Mouse (Mus musculus) liver, embryonic 15.5 days (tissue): Measurements from ENCODE around the gene Taf6l. TPM values are rescaled to one million over a fixed set of nuclear protein-coding genes. Genes with fewer than 3 reads are reported as not detected.
"Not testable (repeated sequence)": the region's sequence is repeated elsewhere in the genome, so short reads cannot be mapped to it uniquely, and the experiment has no call there.

ENCODE experiments used
- ATAC-seq: fragments of 200-750 bp; cut with Nextera tagmentation; 2 replicates; pipeline ENCODE4 v1.8.0; 2017; ENCODE audit warnings: moderate number of reproducible peaks, mild to moderate bottlenecking, moderate library complexity; ENCODE audit not compliant: insufficient read depth
- H3K27ac ChIP-seq: fragments of 300-500 bp; sonication (generic); replicated peaks from 2 replicates; pipeline ENCODE4 v1.5.1; 2015; ENCODE audit warnings: mild to moderate bottlenecking, inconsistent platforms
- H3K27me3 ChIP-seq: fragments of 300-500 bp; sonication (generic); 2 replicates; pipeline ENCODE4 v1.6.1; 2015; ENCODE audit warnings: mild to moderate bottlenecking, inconsistent platforms
- H3K36me3 ChIP-seq: fragments of 300-500 bp; sonication (generic); replicated peaks from 2 replicates; pipeline ENCODE4 v1.6.1; 2015; ENCODE audit warnings: moderate library complexity, mild to moderate bottlenecking, inconsistent platforms
- H3K4me1 ChIP-seq: fragments of 300-500 bp; sonication (generic); replicated peaks from 2 replicates; pipeline ENCODE4 v1.6.1; 2015; ENCODE audit warnings: inconsistent platforms
- H3K4me2 ChIP-seq: fragments of 300-500 bp; sonication (generic); 2 replicates; pipeline ENCODE4 v1.6.1; 2015; ENCODE audit warnings: moderate library complexity, mild to moderate bottlenecking, inconsistent platforms
- H3K4me3 ChIP-seq: fragments of 300-500 bp; sonication (generic); replicated peaks from 2 replicates; pipeline ENCODE4 v1.5.1; 2015; ENCODE audit warnings: mild to moderate bottlenecking, inconsistent platforms
- H3K9ac ChIP-seq: fragments of 300-500 bp; sonication (generic); 2 replicates; pipeline ENCODE4 v1.6.1; 2015; ENCODE audit warnings: moderate library complexity, mild to moderate bottlenecking, inconsistent platforms
- H3K9me3 ChIP-seq: fragments of 300-500 bp; sonication (generic); replicated peaks from 2 replicates; pipeline ENCODE4 v1.6.1; 2016; ENCODE audit warnings: inconsistent platforms
- WGBS: fragments of 180-500 bp; shearing (Covaris S2); methylation state at CpG from one replicate; pipeline ENCODE4 v1.1.7; 2015; ENCODE audit warnings: mixed read lengths; ENCODE audit not compliant: insufficient replicate concordance; 5-methylcytosine and 5-hydroxymethylcytosine counted together
- microRNA-seq: library from miRNA; unstranded; fragments of <30 nt; microRNA quantifications from one replicate; pipeline ENCODE4, GENCODE M21; 2016
- polyA plus RNA-seq: library from polyadenylated mRNA; unstranded; fragments of >200 nt; fragmentation: Nextera tagmentation; extraction: Ambion mirVana; gene quantifications from 2 replicates; pipeline ENCODE4 v1.2.1, GENCODE M21; 2015

The Taf6l gene
- polyA plus RNA-seq, 1 experiment from 2014 or later, result 13.2 TPM

- Histone ChIP-seq H3K36me3 (peaks cover 32% of the 10 kb centered on the region), H3K4me3 (peak within 1 kb of the TSS; percentile 80), H3K9ac (peak within 1 kb of the TSS; percentile 70), H3K4me2 (peak within 1 kb of the TSS; percentile 84), H3K27ac (peak within 1 kb of the TSS; percentile 77), H3K4me1 (peaks cover 21% of the 10 kb centered on the region), H3K27me3 (peaks cover 6% of the 10 kb centered on the region), H3K9me3 (no peaks in the 10 kb centered on the region)
- ATAC-seq, result peak; percentile 87
- WGBS, result under 1% methylated on average over 32 of the region's 32 CpGs
Observed at GRCm38 (mm10) chr19:8735389-8736159, 50.6 kb downstream of the Taf6l start, which contains the start of gene Wdr74. Wdr74 (plus strand) TSS chr19:8735827.

GRCm38 (mm10) chr19:8734334-8734733 lies 51.9 kb downstream of the Taf6l start:
- Histone ChIP-seq H3K4me2 (no peak overlapping the region), H3K27ac (no peak overlapping the region), H3K4me1 (peaks cover 18% of the 10 kb centered on the region), H3K9me3 (no peaks in the 10 kb centered on the region), H3K4me3 (no peak overlapping the region), H3K9ac (no peak overlapping the region), H3K27me3 (peaks cover 6% of the 10 kb centered on the region), H3K36me3 (peaks cover 20% of the 10 kb centered on the region)
- ATAC-seq, result no peak
- 33% methylated on average over 3 of the region's 3 CpGs for WGBS

GRCm38 (mm10) chr19:8728335-8729099 lies 57.7 kb downstream of the Taf6l start:
- WGBS, result 44% methylated on average over 3 of the region's 3 CpGs
- Histone ChIP-seq H3K36me3 (peaks cover 32% of the 10 kb centered on the region), H3K4me1 (peaks cover 28% of the 10 kb centered on the region)
- not testable (repeated sequence) for H3K9me3 ChIP-seq, H3K27me3 ChIP-seq, ATAC-seq, H3K9ac ChIP-seq, H3K4me2 ChIP-seq, H3K4me3 ChIP-seq, H3K27ac ChIP-seq

- Histone ChIP-seq H3K9me3 (no peaks in the 10 kb centered on the region), H3K9ac (no peak overlapping the region), H3K4me1 (peaks cover 28% of the 10 kb centered on the region), H3K36me3 (peaks cover 32% of the 10 kb centered on the region), H3K27ac (peak overlapping the region; percentile 64), H3K27me3 (0 out of 2 replicates have a peak, but pooled peaks cover under 1% of the 10 kb centered on the region), H3K4me2 (no peak overlapping the region), H3K4me3 (no peak overlapping the region)
- 9% methylated on average over 5 of the region's 5 CpGs for WGBS
- ATAC-seq, result no peak
Observed at GRCm38 (mm10) chr19:8727495-8728114, 58.6 kb downstream of the Taf6l start.

GRCm38 (mm10) chr19:8726609-8727390 lies 59.4 kb downstream of the Taf6l start:
- Histone ChIP-seq H3K9ac (no peak overlapping the region), H3K27me3 (no peaks in the 10 kb centered on the region), H3K9me3 (no peaks in the 10 kb centered on the region), H3K4me3 (no peak overlapping the region), H3K4me2 (no peak overlapping the region), H3K36me3 (peaks cover 32% of the 10 kb centered on the region), H3K27ac (no peak overlapping the region), H3K4me1 (peaks cover 32% of the 10 kb centered on the region)
- 24% methylated on average over 3 of the region's 3 CpGs for WGBS
- ATAC-seq, result no peak

GRCm38 (mm10) chr19:8725081-8725613 lies 61.1 kb downstream of the Taf6l start:
- ATAC-seq, result no peak
- Histone ChIP-seq H3K4me3 (peak overlapping the region; percentile 72), H3K4me2 (peak overlapping the region; percentile 74), H3K36me3 (peaks cover 32% of the 10 kb centered on the region), H3K27ac (peak overlapping the region; percentile 99), H3K27me3 (no peaks in the 10 kb centered on the region), H3K9ac (peak overlapping the region; percentile 82), H3K9me3 (no peaks in the 10 kb centered on the region), H3K4me1 (peaks cover 46% of the 10 kb centered on the region)
- WGBS, result 25% methylated on average over 4 of the region's 4 CpGs

Small RNA genes within 50 kb of the gene (microRNA-seq; reads per million reads assigned to microRNA genes)
- 1.0 reads per million for gene Mir6992

Other genes starting within 250 kb of the Taf6l start
- gene Slc22a8, start 195.2 kb downstream of the Taf6l start, polyA plus RNA-seq, result 2.1 and 2.3 TPM in 2 replicates
- gene Slc22a6, start 168.4 kb downstream of the Taf6l start, polyA plus RNA-seq, result 0.02 TPM in 1 of 2 replicates, not detected in the other
- gene Chrm1, start 122.6 kb downstream of the Taf6l start, polyA plus RNA-seq, result 0.02 TPM in 1 of 2 replicates, not detected in the other
- gene Slc3a2, start 63.0 kb downstream of the Taf6l start, polyA plus RNA-seq, result 124 and 132 TPM in 2 replicates
- 48.8 and 53.0 TPM in 2 replicates for gene Wdr74, start 50.6 kb downstream of the Taf6l start, polyA plus RNA-seq
- 0.43 and 0.62 TPM in 2 replicates for gene 1700092M07Rik, start 45.7 kb downstream of the Taf6l start, polyA plus RNA-seq
- 53.5 and 53.8 TPM in 2 replicates for gene Stx5a, start 45.0 kb downstream of the Taf6l start, polyA plus RNA-seq
- 81.2 and 91.6 TPM in 2 replicates for gene Nxf1, start 29.3 kb downstream of the Taf6l start, polyA plus RNA-seq
- 53.8 and 57.3 TPM in 2 replicates for gene Tmem223, start 15.4 kb downstream of the Taf6l start, polyA plus RNA-seq
- 90.5 and 96.9 TPM in 2 replicates for gene Tmem179b, start 11.9 kb downstream of the Taf6l start, polyA plus RNA-seq
- 55.5 and 65.7 TPM in 2 replicates for gene Polr2g, start 12.2 kb upstream of the Taf6l start, polyA plus RNA-seq
- 1.2 and 1.3 TPM in 2 replicates for gene Zbtb3, start 16.1 kb upstream of the Taf6l start, polyA plus RNA-seq
- gene Ttc9c, start 32.9 kb upstream of the Taf6l start, polyA plus RNA-seq, result 22.4 and 22.5 TPM in 2 replicates
- 2.2 and 2.6 TPM in 2 replicates for gene Hnrnpul2, start 33.6 kb upstream of the Taf6l start, polyA plus RNA-seq
- not detected in 2 replicates for gene AC129217.1, start 43.4 kb upstream of the Taf6l start, polyA plus RNA-seq
- gene Bscl2, start 51.0 kb upstream of the Taf6l start, polyA plus RNA-seq, result 29.8 and 33.1 TPM in 2 replicates
- gene Gng3, start 52.8 kb upstream of the Taf6l start, polyA plus RNA-seq, result 0.43 and 0.50 TPM in 2 replicates
- 0.15 TPM in 2 replicates for gene Lrrn4cl, start 64.4 kb upstream of the Taf6l start, polyA plus RNA-seq
- gene Ubxn1, start 85.1 kb upstream of the Taf6l start, polyA plus RNA-seq, result 90.4 and 96.5 TPM in 2 replicates
- gene Uqcc3, start 94.5 kb upstream of the Taf6l start, polyA plus RNA-seq, result 29.6 and 29.8 TPM in 2 replicates
- gene Lbhd1, start 97.3 kb upstream of the Taf6l start, polyA plus RNA-seq, result 22.5 and 42.9 TPM in 2 replicates
- not detected in 2 replicates for gene Gm49403, start 97.5 kb upstream of the Taf6l start, polyA plus RNA-seq
- gene 1810009A15Rik, start 102.4 kb upstream of the Taf6l start, polyA plus RNA-seq, result 46.8 and 49.0 TPM in 2 replicates
- gene Gm49416, start 102.5 kb upstream of the Taf6l start, polyA plus RNA-seq, result 0.29 TPM in 1 of 2 replicates, not detected in the other
- gene Ints5, start 106.6 kb upstream of the Taf6l start, polyA plus RNA-seq, result 21.6 and 26.2 TPM in 2 replicates
- 44.8 and 49.6 TPM in 2 replicates for gene Ganab, start 111.7 kb upstream of the Taf6l start, polyA plus RNA-seq
- 20.6 and 25.8 TPM in 2 replicates for gene B3gat3, start 134.0 kb upstream of the Taf6l start, polyA plus RNA-seq
- gene Rom1, start 142.9 kb upstream of the Taf6l start, polyA plus RNA-seq, result 2.8 TPM in 2 replicates
- gene Eml3, start 143.1 kb upstream of the Taf6l start, polyA plus RNA-seq, result 13.1 and 14.6 TPM in 2 replicates
- 79.0 and 85.9 TPM in 2 replicates for gene Mta2, start 155.5 kb upstream of the Taf6l start, polyA plus RNA-seq
- gene Tut1, start 167.4 kb upstream of the Taf6l start, polyA plus RNA-seq, result 13.7 and 14.6 TPM in 2 replicates
- gene Eef1g, start 180.6 kb upstream of the Taf6l start, polyA plus RNA-seq, result 177 and 180 TPM in 2 replicates
- 2.5 and 3.0 TPM in 2 replicates for gene Ahnak, start 202.9 kb upstream of the Taf6l start, polyA plus RNA-seq